Mouse (Mus musculus): ENCODE measurements at regions not wholly inside any gene's neighbourhood (a gene's known extent, or its start where the extent isn't known, plus 50 kb on each side); places are given as distances from the start of the nearest gene placed in this dataset.

GRCm38 (mm10) chr5:49642439-49642838, 117.7 kb upstream of the Kcnip4 start:
- DNase-seq, result no peak

- no peak for DNase-seq
Measured at GRCm38 (mm10) chr5:49641206-49641830, 116.6 kb upstream of the Kcnip4 start.

DNA sequence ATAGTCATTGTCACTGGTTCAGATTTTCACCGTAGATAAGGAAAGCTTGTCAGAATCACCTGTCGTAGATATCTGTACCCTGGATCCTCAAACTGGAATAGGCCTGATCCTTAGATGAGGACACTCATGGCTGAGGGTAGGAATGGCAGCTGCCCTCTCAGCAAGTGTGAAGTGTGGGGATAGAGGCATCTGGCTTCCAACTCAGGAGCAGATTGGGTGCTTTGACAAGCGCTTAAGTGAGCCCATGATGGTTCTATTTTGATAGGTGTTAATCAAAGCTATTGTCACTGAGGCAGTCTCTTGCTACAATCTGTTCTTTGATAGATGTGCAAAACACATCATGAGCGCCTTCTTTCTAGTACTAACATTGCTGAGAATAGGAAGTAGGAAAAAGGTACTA, 114.9 kb upstream of the Kcnip4 start:
- no peak for DNase-seq

- no peak for DNase-seq
Measured at GRCm38 (mm10) chr5:49620152-49620551, 95.4 kb upstream of the Kcnip4 start.

GRCm38 (mm10) chr5:49606761-49607160, 82.1 kb upstream of the Kcnip4 start:
- DNase-seq, result no peak

- DNase-seq, result no peak
Measured at GRCm38 (mm10) chr5:49580777-49581176, 56.1 kb upstream of the Kcnip4 start.

GRCm38 (mm10) chr5:49575901-49576300, 51.2 kb upstream of the Kcnip4 start:
- DNase-seq, result no peak

Measured in lung, postnatal 10 days (tissue).